Comparison of ENCODE assay signal across 13 mouse cellular contexts in the genomic region with DNA sequence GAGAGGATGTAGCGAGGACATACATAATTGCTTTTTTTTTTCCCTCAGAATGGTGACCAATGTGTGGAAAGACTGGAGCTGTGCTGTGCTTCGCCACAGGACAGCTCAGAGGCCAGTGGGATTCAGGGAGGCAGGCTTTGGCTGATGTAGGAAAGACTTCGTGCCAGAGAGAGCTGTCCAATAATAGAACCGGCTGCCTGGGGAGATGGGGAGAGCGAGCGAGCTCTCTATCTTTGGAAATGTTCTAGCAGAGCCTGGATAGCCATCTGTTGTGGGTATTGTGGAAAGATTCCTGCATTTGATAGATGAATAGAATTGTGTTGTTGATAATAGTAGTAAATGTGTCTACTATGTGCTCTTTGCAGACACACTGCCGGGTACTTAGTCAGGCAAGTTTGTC.
DNase-seq lines count a peak whose midpoint lies in the region; ATAC-seq lines count a peak whose summit lies in the region.
"Had no signal": no experiment of that assay in that cellular context is flagged by ENCODE, and none has a peak within 500 bp of the region (broad histone marks: within the 10 kb centered on the region; RNA-seq: fewer than 3 reads in every experiment).

No protein-coding gene starts in this region.

- peak; percentile 66; the same call in 1 of the 2 replicates for ATAC-seq in hindbrain, embryonic 14.5 days (ENCODE audit: low FRiP score)
- no peak for ATAC-seq in hindbrain, embryonic 12.5 days (ENCODE audit: low FRiP score)
- ATAC-seq in erythroblast, adult 5-6 weeks (replicated peaks; ENCODE audit: low FRiP score, poor library complexity, severe bottlenecking): no peak
- ATAC-seq: CD4-positive, CD25-positive, alpha-beta regulatory T cell, adult 4 months; intestine, postnatal 0 days had no signal

- H3K27ac ChIP-seq in hindbrain, embryonic 14.5 days: no peak overlapping the region
- no peak overlapping the region for H3K27ac ChIP-seq in hindbrain, embryonic 12.5 days
- H3K27ac ChIP-seq: liver, embryonic 13.5 days had no signal

- H3K9me3 ChIP-seq in hindbrain, embryonic 14.5 days (ENCODE audit: control insufficient read depth, low read length): no peaks in the 10 kb centered on the region
- no peaks in the 10 kb centered on the region for H3K9me3 ChIP-seq in hindbrain, embryonic 12.5 days (replicated peaks)
- H3K9me3 ChIP-seq: liver, embryonic 13.5 days had no signal

- no peak for DNase-seq in hindbrain, embryonic 14.5 days (ENCODE audit: low spot score)
- peak; percentile 84 to 90 for DNase-seq in cerebellum, postnatal 14 days
- peak; percentile 59 for DNase-seq in layer of hippocampus, adult 9-10 months (ENCODE audit: low spot score)
- peak; percentile 50 for DNase-seq in right cerebral cortex, postnatal 14 days
- no peak for DNase-seq in thymus, postnatal 10 days (ENCODE audit: low spot score in 2 of 2)
- DNase-seq in embryo, embryonic 10 days (ENCODE audit: low spot score): no peak
- DNase-seq: gastrocnemius, postnatal 36 days; liver, embryonic 13.5 days had no signal

- WGBS in hindbrain, embryonic 14.5 days: 41% methylated on average over 7 of the region's 7 CpGs
- WGBS in hindbrain, embryonic 12.5 days: 59% methylated on average over 7 of the region's 7 CpGs

- H3K27me3 ChIP-seq in hindbrain, embryonic 14.5 days (ENCODE audit: control insufficient read depth, insufficient read depth, low read length): no peaks in the 10 kb centered on the region
- no peaks in the 10 kb centered on the region for H3K27me3 ChIP-seq in hindbrain, embryonic 12.5 days
- H3K27me3 ChIP-seq: liver, embryonic 13.5 days had no signal

- no peak overlapping the region for H3K4me3 ChIP-seq in hindbrain, embryonic 14.5 days (replicated peaks; ENCODE audit: low read length)
- H3K4me3 ChIP-seq in hindbrain, embryonic 12.5 days: no peak overlapping the region
- H3K4me3 ChIP-seq: liver, embryonic 13.5 days; myocyte had no signal

- H3K4me2 ChIP-seq in hindbrain, embryonic 14.5 days (replicated peaks): no peak overlapping the region
- no peak overlapping the region for H3K4me2 ChIP-seq in hindbrain, embryonic 12.5 days (replicated peaks)
- H3K4me2 ChIP-seq: liver, embryonic 13.5 days had no signal

- no peak overlapping the region for H3K9ac ChIP-seq in hindbrain, embryonic 14.5 days
- H3K9ac ChIP-seq in hindbrain, embryonic 12.5 days: no peak overlapping the region
- H3K9ac ChIP-seq: liver, embryonic 13.5 days had no signal

- H3K4me1 ChIP-seq in hindbrain, embryonic 14.5 days (replicated peaks; ENCODE audit: control insufficient read depth, insufficient read depth, low read length): peaks cover 16% of the 10 kb centered on the region
- peaks cover 5% of the 10 kb centered on the region; the same call in 1 of the 2 replicates for H3K4me1 ChIP-seq in hindbrain, embryonic 12.5 days
- H3K4me1 ChIP-seq: liver, embryonic 13.5 days had no signal

- H3K36me3 ChIP-seq in hindbrain, embryonic 14.5 days (replicated peaks; ENCODE audit: control insufficient read depth, insufficient read depth): no peaks in the 10 kb centered on the region
- H3K36me3 ChIP-seq in hindbrain, embryonic 12.5 days: no peaks in the 10 kb centered on the region
- H3K36me3 ChIP-seq: liver, embryonic 13.5 days had no signal

Comparison
In these comparisons a context has a peak if more than half of its experiments do, and no peak if none do; other contexts are left out.
1. DNase-seq: peak in cerebellum, postnatal 14 days (2 of 2), layer of hippocampus, adult 9-10 months (single experiment) and right cerebral cortex, postnatal 14 days (single experiment); none in hindbrain, embryonic 14.5 days (single experiment), thymus, postnatal 10 days (0 of 2) and embryo, embryonic 10 days (single experiment).